Mouse (Mus musculus): Measurements from ENCODE around the gene Pcyox1. TPM values are rescaled to one million over a fixed set of nuclear protein-coding genes. Genes with fewer than 3 reads are reported as not detected.

Gene Pcyox1
- polyA plus RNA-seq, 1 experiment from 2014 or later, result 119 TPM

DNA sequence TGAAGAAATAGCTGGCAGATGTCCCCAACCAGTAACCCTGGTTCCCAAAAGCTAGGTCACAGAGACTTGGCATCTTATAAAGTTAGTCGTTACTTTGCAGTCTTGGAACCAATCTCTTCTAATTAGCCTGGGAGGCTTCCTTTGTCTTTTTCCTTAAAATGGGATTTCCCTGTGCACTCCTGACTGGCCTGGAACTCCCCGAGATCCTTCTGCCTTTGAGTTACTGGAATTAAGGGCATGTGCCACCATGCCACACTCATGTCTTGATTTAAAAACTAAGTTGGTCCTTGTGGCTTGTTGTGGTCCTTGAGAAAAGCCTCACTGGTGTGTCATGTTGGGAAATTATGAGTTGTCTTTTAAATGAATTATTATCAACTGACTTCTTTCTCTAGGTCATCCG lies 18.6 kb downstream of the Pcyox1 start:
- no peak overlapping the region for H3K9ac ChIP-seq (ENCODE audit: low read length)
- H3K36me3 ChIP-seq (ENCODE audit: control insufficient read depth, insufficient read depth, low read length), result peaks cover 9% of the 10 kb centered on the region; the same call in 1 of the 2 replicates
- no peaks in the 10 kb centered on the region for H3K27me3 ChIP-seq (ENCODE audit: control insufficient read depth, insufficient read depth, low read length)
- H3K9me3 ChIP-seq (replicated peaks; ENCODE audit: control insufficient read depth, low read length), result no peaks in the 10 kb centered on the region
- no peaks in the 10 kb centered on the region for H3K4me1 ChIP-seq (ENCODE audit: control insufficient read depth, insufficient read depth, low read length)
- WGBS, result 88% methylated on average over 3 of the region's 3 CpGs
- H3K4me3 ChIP-seq (replicated peaks; ENCODE audit: low read length), result no peak overlapping the region
- H3K4me2 ChIP-seq (ENCODE audit: low read depth, low read length), result no peak overlapping the region
- H3K27ac ChIP-seq (ENCODE audit: low read length), result no peak overlapping the region
- ATAC-seq (ENCODE audit: insufficient read depth, low FRiP score), result no peak

DNA sequence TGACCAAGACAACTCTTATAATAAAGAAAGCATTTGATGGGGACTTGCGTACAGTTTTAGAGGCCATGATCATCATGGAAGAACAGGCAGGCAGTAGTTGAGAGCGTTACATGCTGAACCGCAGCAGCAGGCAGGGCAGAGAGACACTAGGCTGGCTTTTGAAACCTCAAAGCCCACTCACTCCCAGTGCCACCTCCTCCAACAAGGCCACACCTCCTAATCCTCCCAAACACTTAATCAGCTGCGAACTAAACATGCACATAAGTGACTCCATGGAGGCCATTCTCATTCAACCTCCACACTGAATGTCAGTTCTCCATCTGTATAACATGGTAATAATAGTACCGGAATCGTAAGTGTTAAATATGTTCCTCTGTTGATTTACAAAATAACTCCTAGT lies 23.4 kb downstream of the Pcyox1 start:
- Histone ChIP-seq H3K4me3 (replicated peaks; ENCODE audit: low read length) (no peak overlapping the region), H3K27me3 (ENCODE audit: control insufficient read depth, insufficient read depth, low read length) (no peaks in the 10 kb centered on the region), H3K4me1 (ENCODE audit: control insufficient read depth, insufficient read depth, low read length) (peaks cover 13% of the 10 kb centered on the region), H3K9ac (ENCODE audit: low read length) (no peak overlapping the region), H3K9me3 (replicated peaks; ENCODE audit: control insufficient read depth, low read length) (no peaks in the 10 kb centered on the region), H3K36me3 (ENCODE audit: control insufficient read depth, insufficient read depth, low read length) (peaks cover 9% of the 10 kb centered on the region; the same call in 1 of the 2 replicates), H3K27ac (ENCODE audit: low read length) (no peak overlapping the region), H3K4me2 (ENCODE audit: low read depth, low read length) (no peak overlapping the region)
- ATAC-seq (ENCODE audit: insufficient read depth, low FRiP score), result no peak
- 92% methylated on average over 6 of the region's 6 CpGs for WGBS

DNA sequence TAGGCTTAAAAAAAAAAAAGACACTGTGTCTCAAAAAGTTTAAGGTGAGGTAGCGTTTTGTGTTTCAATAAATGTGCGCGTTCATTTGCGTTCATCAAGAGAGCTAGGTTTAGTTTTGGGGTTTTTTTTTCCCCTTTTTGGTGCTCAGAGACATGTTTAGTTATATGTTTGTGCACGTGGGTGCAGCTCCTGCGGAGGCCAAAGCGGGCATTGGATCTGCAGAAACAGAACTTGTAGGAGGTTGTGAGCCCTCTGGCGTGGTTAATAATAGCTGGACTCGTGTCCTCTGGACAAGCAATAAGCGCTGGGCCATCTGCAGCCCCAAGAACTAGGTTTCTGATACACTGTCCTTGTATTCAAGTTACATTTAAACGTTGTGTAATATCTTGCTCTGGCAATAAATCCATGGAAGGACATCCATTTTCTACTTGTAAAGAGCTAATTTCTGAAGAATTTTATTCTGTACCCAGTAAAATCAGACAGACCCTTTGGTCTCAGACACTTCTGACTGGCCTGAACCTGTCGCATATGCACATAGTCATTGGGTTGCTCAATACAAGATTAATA lies 24.9 kb downstream of the Pcyox1 start:
- peak overlapping the region; percentile 89; the same call in 1 of the 2 replicates for H3K27ac ChIP-seq (ENCODE audit: low read length)
- peak overlapping the region; percentile 91 for H3K9ac ChIP-seq (ENCODE audit: low read length)
- 4% methylated on average over 12 of the region's 12 CpGs for WGBS
- H3K27me3 ChIP-seq (ENCODE audit: control insufficient read depth, insufficient read depth, low read length), result no peaks in the 10 kb centered on the region
- ATAC-seq (ENCODE audit: insufficient read depth, low FRiP score), result no peak
- peaks cover 13% of the 10 kb centered on the region for H3K4me1 ChIP-seq (ENCODE audit: control insufficient read depth, insufficient read depth, low read length)
- peak overlapping the region; percentile 67 for H3K4me2 ChIP-seq (ENCODE audit: low read depth, low read length)
- peaks cover 3% of the 10 kb centered on the region; the same call in 1 of the 2 replicates for H3K36me3 ChIP-seq (ENCODE audit: control insufficient read depth, insufficient read depth, low read length)
- no peaks in the 10 kb centered on the region for H3K9me3 ChIP-seq (replicated peaks; ENCODE audit: control insufficient read depth, low read length)
- peak overlapping the region; percentile 83 for H3K4me3 ChIP-seq (replicated peaks; ENCODE audit: low read length)

DNA sequence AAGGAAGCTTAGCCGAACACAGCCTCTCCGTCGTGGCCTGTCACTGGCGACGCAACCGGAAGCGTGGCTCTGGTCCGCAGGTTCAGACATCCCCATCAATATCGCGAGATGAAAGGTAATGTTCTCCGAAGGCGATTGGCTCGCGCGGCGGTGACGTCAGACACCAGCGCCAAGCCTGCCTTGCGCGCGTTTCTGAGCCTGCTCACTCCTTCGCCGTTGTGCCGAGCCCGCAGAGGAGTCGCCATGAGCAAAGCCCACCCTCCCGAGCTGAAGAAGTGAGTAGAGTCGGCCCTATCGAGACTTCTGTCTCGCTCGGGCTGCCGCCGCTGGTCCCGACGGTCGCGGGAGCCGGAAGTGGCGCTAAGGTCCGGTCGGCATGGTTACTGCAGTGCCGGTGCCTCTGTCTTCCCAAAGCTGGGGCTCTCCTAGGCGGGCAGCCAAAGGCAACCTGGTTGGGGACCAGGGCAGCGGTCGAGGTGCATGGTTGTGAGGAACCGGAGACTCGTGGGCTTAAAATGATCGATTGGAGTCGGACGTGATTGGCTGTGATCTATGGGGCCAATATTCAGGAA lies 25.5 kb downstream of the Pcyox1 start:
- Histone ChIP-seq H3K4me3 (replicated peaks; ENCODE audit: low read length) (peak overlapping the region; percentile 83), H3K4me1 (ENCODE audit: control insufficient read depth, insufficient read depth, low read length) (peaks cover 17% of the 10 kb centered on the region), H3K9ac (ENCODE audit: low read length) (peak overlapping the region; percentile 91), H3K27ac (ENCODE audit: low read length) (peak overlapping the region; percentile 89), H3K36me3 (ENCODE audit: control insufficient read depth, insufficient read depth, low read length) (0 out of 2 replicates have a peak, but pooled peaks cover under 1% of the 10 kb centered on the region), H3K4me2 (ENCODE audit: low read depth, low read length) (peak overlapping the region; percentile 74), H3K9me3 (replicated peaks; ENCODE audit: control insufficient read depth, low read length) (no peaks in the 10 kb centered on the region), H3K27me3 (ENCODE audit: control insufficient read depth, insufficient read depth, low read length) (no peaks in the 10 kb centered on the region)
- under 1% methylated on average over 50 of the region's 50 CpGs for WGBS
- ATAC-seq (ENCODE audit: insufficient read depth, low FRiP score), result peak; percentile 96

DNA sequence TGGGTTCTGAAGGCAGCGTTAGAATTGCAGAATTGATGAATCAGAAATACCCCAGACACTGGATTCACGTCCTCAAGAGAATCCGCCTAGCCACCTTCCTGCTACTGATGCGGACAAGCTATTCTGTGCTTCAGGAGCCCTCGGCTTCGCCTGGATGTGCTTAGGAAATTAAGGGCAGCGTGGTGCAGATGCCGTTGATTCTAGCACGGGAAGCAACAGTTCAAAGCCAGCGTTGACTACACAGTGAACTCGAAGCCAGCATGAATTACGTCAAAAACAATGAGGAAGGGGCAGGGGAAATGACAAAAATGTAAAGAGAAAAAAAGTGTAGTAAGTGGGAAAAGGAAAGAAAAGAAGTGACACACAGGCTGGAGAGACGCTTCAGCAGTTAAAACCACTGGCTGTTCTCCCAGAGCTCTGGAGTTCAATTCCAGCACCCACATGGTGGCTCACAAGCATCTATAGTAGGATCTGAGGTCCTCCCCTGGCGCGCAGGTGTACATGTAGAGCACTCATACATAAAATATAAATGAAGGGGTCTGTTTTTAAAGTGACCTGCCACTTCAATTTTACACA lies 26.1 kb downstream of the Pcyox1 start, which contains the start of gene Snrpg:
TSS of gene Snrpg (plus strand) at position 541 of the 576 bp plus-strand sequence.
- peak within 1 kb of the TSS; percentile 74 for H3K4me2 ChIP-seq (ENCODE audit: low read depth, low read length)
- H3K9me3 ChIP-seq (replicated peaks; ENCODE audit: control insufficient read depth, low read length), result no peaks in the 10 kb centered on the region
- no peaks in the 10 kb centered on the region for H3K27me3 ChIP-seq (ENCODE audit: control insufficient read depth, insufficient read depth, low read length)
- ATAC-seq (ENCODE audit: insufficient read depth, low FRiP score), result no peak
- WGBS, result 13% methylated on average over 15 of the region's 15 CpGs
- peak within 1 kb of the TSS; percentile 83 for H3K4me3 ChIP-seq (replicated peaks; ENCODE audit: low read length)
- peaks cover 22% of the 10 kb centered on the region for H3K4me1 ChIP-seq (ENCODE audit: control insufficient read depth, insufficient read depth, low read length)
- no peaks in the 10 kb centered on the region for H3K36me3 ChIP-seq (ENCODE audit: control insufficient read depth, insufficient read depth, low read length)
- peak within 1 kb of the TSS; percentile 89 for H3K27ac ChIP-seq (ENCODE audit: low read length)
- H3K9ac ChIP-seq (ENCODE audit: low read length), result peak within 1 kb of the TSS; percentile 91

DNA sequence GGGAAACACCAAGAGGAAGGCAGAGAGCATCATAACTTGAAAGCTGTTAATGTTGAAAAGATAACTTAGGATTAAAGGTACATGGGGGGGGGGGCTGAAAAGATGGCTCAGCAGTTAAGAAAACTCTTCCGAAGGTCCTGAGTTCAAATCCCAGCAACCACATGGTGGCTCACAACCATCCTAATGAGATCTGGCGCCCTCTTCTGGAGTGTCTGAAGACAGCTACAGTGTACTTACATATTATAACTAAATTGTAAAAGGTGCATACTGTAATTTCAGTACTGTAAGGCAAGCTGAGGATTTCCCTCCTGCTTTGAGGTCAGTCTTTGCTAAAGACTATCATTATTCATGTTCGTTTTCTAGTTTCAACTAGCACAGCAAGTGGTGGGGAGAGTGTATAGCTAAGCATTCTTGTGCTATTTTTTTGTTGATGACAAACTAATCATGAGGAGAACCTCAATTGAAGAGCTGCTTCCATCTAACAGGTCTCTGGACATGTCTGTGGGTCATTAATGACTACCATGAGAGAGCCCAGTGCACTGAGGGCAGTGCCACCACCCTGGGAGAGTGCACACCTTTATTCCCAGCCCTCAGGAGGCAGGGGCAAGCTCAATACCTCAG lies 26.8 kb downstream of the Pcyox1 start:
- H3K4me3 ChIP-seq (replicated peaks; ENCODE audit: low read length), result peak overlapping the region; percentile 83; the same call in 1 of the 2 replicates
- 61% methylated on average over 3 of the region's 3 CpGs for WGBS
- H3K27me3 ChIP-seq (ENCODE audit: control insufficient read depth, insufficient read depth, low read length), result no peaks in the 10 kb centered on the region
- no peaks in the 10 kb centered on the region for H3K9me3 ChIP-seq (replicated peaks; ENCODE audit: control insufficient read depth, low read length)
- ATAC-seq (ENCODE audit: insufficient read depth, low FRiP score), result no peak
- H3K4me1 ChIP-seq (ENCODE audit: control insufficient read depth, insufficient read depth, low read length), result peaks cover 22% of the 10 kb centered on the region
- peak overlapping the region; percentile 74; the same call in 1 of the 2 replicates for H3K4me2 ChIP-seq (ENCODE audit: low read depth, low read length)
- H3K36me3 ChIP-seq (ENCODE audit: control insufficient read depth, insufficient read depth, low read length), result no peaks in the 10 kb centered on the region
- peak overlapping the region; percentile 91 for H3K9ac ChIP-seq (ENCODE audit: low read length)
- H3K27ac ChIP-seq (ENCODE audit: low read length), result peak overlapping the region; percentile 89

DNA sequence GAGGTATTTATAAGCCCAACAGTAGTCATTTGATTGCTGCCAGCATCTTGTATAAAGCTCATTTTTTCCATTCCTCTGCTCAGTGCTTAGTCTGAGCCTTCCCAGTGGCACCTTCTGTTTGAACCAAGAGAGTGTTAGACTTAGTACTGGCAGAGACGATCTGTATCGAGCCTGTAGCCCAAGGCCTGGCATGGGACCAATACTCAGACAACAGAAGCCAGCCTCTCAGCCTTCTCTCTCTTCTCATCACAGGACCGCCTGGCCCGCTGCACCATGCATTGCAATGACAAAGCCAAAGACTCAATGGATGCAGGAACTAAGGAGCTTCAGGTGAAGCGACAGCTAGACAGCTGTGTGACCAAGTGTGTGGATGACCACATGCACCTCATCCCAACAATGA lies 28.5 kb downstream of the Pcyox1 start:
- WGBS, result 90% methylated on average over 5 of the region's 5 CpGs
- Histone ChIP-seq H3K9me3 (replicated peaks; ENCODE audit: control insufficient read depth, low read length) (no peaks in the 10 kb centered on the region), H3K9ac (ENCODE audit: low read length) (no peak overlapping the region), H3K27me3 (ENCODE audit: control insufficient read depth, insufficient read depth, low read length) (no peaks in the 10 kb centered on the region), H3K36me3 (ENCODE audit: control insufficient read depth, insufficient read depth, low read length) (no peaks in the 10 kb centered on the region), H3K4me3 (replicated peaks; ENCODE audit: low read length) (no peak overlapping the region), H3K27ac (ENCODE audit: low read length) (no peak overlapping the region), H3K4me2 (ENCODE audit: low read depth, low read length) (no peak overlapping the region), H3K4me1 (ENCODE audit: control insufficient read depth, insufficient read depth, low read length) (peaks cover 22% of the 10 kb centered on the region)
- no peak for ATAC-seq (ENCODE audit: insufficient read depth, low FRiP score)

DNA sequence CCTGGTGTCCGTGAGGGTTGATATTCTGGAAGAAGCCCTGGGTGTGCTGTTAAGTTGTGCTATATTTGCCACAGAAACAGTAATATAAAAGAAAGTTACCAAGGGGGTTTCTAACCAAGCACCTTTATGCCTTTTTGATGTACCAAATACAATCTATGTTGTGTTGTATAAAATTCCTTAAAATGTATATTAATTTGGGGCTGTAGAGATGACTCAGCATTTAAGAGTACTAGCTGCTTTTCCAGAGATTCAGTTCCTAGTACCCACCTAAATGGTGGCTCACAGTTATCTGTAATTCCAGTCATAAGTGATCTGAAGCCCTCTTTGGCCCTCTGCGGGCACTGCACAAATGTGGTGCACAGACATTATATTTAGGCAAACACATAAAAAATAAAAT lies 30.1 kb downstream of the Pcyox1 start:
- H3K4me2 ChIP-seq (ENCODE audit: low read depth, low read length), result peak overlapping the region; percentile 99
- H3K27ac ChIP-seq (ENCODE audit: low read length), result peak overlapping the region; percentile 90; the same call in 1 of the 2 replicates
- no peaks in the 10 kb centered on the region for H3K9me3 ChIP-seq (replicated peaks; ENCODE audit: control insufficient read depth, low read length)
- H3K27me3 ChIP-seq (ENCODE audit: control insufficient read depth, insufficient read depth, low read length), result no peaks in the 10 kb centered on the region
- peak overlapping the region; percentile 72 for H3K4me3 ChIP-seq (replicated peaks; ENCODE audit: low read length)
- WGBS, result 69% methylated on average over 2 of the region's 2 CpGs
- H3K36me3 ChIP-seq (ENCODE audit: control insufficient read depth, insufficient read depth, low read length), result no peaks in the 10 kb centered on the region
- ATAC-seq (ENCODE audit: insufficient read depth, low FRiP score), result no peak
- H3K9ac ChIP-seq (ENCODE audit: low read length), result peak overlapping the region; percentile 82
- H3K4me1 ChIP-seq (ENCODE audit: control insufficient read depth, insufficient read depth, low read length), result peaks cover 16% of the 10 kb centered on the region

Data from stomach, embryonic 16.5 days (tissue).